Mouse (Mus musculus) heart, embryonic 15.5 days (tissue): ENCODE results near the gene Sycp1. TPM values are rescaled to one million over a fixed set of nuclear protein-coding genes. Genes with fewer than 3 reads are reported as not detected.

Experiments used
- polyA plus RNA-seq: library from polyadenylated mRNA; unstranded; fragments of >200 nt; fragmentation: Nextera tagmentation; extraction: Ambion mirVana; gene quantifications from 2 replicates; pipeline ENCODE4 v1.2.1, GENCODE M21; 2015

Sycp1 gene
- polyA plus RNA-seq, 1 experiment from 2014 or later = not detected

Other genes starting within 250 kb of the Sycp1 start
- 22.5 and 23.1 TPM in 2 replicates for gene Tspan2, start 201.6 kb downstream of the Sycp1 start, polyA plus RNA-seq
- 0.08 TPM in 1 of 2 replicates, not detected in the other for gene Tshb, start 153.4 kb downstream of the Sycp1 start, polyA plus RNA-seq
- gene Nr1h5, start 28.0 kb upstream of the Sycp1 start, polyA plus RNA-seq = 0.06 and 0.14 TPM in 2 replicates
- gene Sike1, start 59.6 kb upstream of the Sycp1 start, polyA plus RNA-seq = 61.8 and 67.6 TPM in 2 replicates
- 254 and 259 TPM in 2 replicates for gene Csde1, start 84.3 kb upstream of the Sycp1 start, polyA plus RNA-seq
- 60.5 and 73.7 TPM in 2 replicates for gene Nras, start 122.2 kb upstream of the Sycp1 start, polyA plus RNA-seq
- 0.19 and 0.32 TPM in 2 replicates for gene Ampd1, start 137.9 kb upstream of the Sycp1 start, polyA plus RNA-seq
- 2.9 and 5.0 TPM in 2 replicates for gene Dennd2c, start 166.5 kb upstream of the Sycp1 start, polyA plus RNA-seq
- gene Bcas2, start 235.6 kb upstream of the Sycp1 start, polyA plus RNA-seq = 120 and 122 TPM in 2 replicates